Mouse (Mus musculus): ENCODE measurements around the gene Rbak.
"Not testable (repeated sequence)": the region's sequence is repeated elsewhere in the genome, so short reads cannot be mapped to it uniquely, and the experiment has no call there.

Gene Rbak

GRCm38 (mm10) chr5:143134216-143135010 is 46.2 kb downstream of the Rbak start:
- DNase-seq (ENCODE audit: low spot score in 2 of 2): not testable (repeated sequence)

- no peak for DNase-seq (ENCODE audit: low spot score in 2 of 2)
These were observed 47.5 kb downstream of the Rbak start for GRCm38 (mm10) chr5:143132935-143133514.

- no peak for DNase-seq (ENCODE audit: low spot score in 2 of 2)
These were observed 50.2 kb downstream of the Rbak start for GRCm38 (mm10) chr5:143130342-143130741.

- DNase-seq (ENCODE audit: low spot score in 2 of 2): no peak
These were observed 51.5 kb downstream of the Rbak start for GRCm38 (mm10) chr5:143129101-143129500.

- DNase-seq (ENCODE audit: low spot score in 2 of 2): no peak
These were observed 52.7 kb downstream of the Rbak start for GRCm38 (mm10) chr5:143127837-143128236.

GRCm38 (mm10) chr5:143126908-143127307 is 53.7 kb downstream of the Rbak start:
- no peak for DNase-seq (ENCODE audit: low spot score in 2 of 2)

GRCm38 (mm10) chr5:143126089-143126488 is 54.5 kb downstream of the Rbak start:
- DNase-seq (ENCODE audit: low spot score in 2 of 2): no peak

- peak in 1 of 2 experiments; percentile 20 for DNase-seq (ENCODE audit: low spot score in 2 of 2)
These were observed 55.0 kb downstream of the Rbak start for GRCm38 (mm10) chr5:143125601-143126000.

GRCm38 (mm10) chr5:143124805-143125378 is 55.7 kb downstream of the Rbak start:
- no peak for DNase-seq (ENCODE audit: low spot score in 2 of 2)

GRCm38 (mm10) chr5:143122673-143123072 is 57.9 kb downstream of the Rbak start:
- DNase-seq (ENCODE audit: low spot score in 2 of 2): no peak

Data from frontal cortex, postnatal 25 days (tissue).